Mouse (Mus musculus) gastrocnemius, postnatal 14 days (tissue): ENCODE results near the gene Elmod3. TPM values are rescaled to one million over a fixed set of nuclear protein-coding genes. Genes with fewer than 3 reads are reported as not detected.

ENCODE experiments used
- DNase-seq: peaks from one replicate; pipeline ENCODE4 v3.0.0; 2021; ENCODE audit warnings: mixed read lengths
- intact Hi-C: fragments of 180-260 bp; cut with DNase I; formaldehyde crosslinking; loops from one replicate; pipeline ENCODE4 v1.15.1; 2025; ENCODE audit warnings: low total_unique reads
- total RNA-seq, 2 experiments: library from RNA; stranded (reverse); gene quantifications; 2 replicates each; pipeline ENCODE4 v1.2.3; 2021

Gene Elmod3
- total RNA-seq, 2 experiments from 2014 or later, result 4.7 to 8.6 TPM

DNA sequence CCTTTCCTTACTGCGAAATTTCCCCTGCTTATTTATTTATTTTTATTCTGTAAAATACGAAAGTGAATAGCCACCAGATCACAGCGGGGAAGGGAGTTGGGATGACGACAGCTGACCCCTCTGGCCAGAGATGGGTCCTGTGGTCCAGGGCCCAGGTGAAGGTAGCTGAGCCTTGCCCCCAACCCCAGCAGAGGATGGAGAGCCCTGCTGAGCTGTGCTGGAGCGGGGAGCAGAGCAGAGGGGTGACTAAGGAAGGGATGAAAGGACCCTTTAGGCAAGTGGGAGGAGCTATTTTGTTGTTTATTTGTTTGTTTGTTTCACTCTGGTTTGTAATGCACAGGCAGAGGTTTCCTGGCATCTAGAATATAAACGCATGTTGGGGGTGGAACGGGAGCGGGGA lies 78.9 kb downstream of the Elmod3 start:
- no peak for DNase-seq
- intact Hi-C loops, result no loop called here

DNA sequence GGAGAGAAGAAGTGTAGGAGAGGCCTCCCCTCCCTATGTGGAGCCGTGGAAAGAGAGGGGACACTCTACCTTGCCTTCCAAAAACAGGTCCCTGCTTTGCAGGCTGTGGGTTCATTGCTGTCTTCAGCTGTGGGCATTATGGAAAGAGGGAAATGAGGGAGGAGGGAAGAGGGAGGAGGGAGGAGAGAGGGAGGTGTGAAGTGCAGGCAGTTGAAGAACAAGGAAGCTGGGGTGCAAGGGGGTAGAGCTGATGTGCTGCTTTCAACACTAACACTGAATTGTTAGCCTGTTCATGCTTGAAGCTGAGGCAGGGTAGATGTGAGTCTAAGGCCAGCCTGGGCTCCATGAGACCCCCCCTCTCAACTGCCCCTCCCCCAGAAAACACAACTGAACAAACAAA lies 79.4 kb downstream of the Elmod3 start:
- intact Hi-C loops, result no loop called here

More for the DNA sequence above, 79.4 kb downstream of the Elmod3 start:
- DNase-seq, result no peak

Other genes starting within 250 kb of the Elmod3 start
- 10 to 100 TPM in 1 of 2 experiments, 1 to 10 TPM in 1; 9.1 to 12.5 TPM for gene Tmem150a, start 243.0 kb downstream of the Elmod3 start, total RNA-seq
- 10 to 100 TPM; 31.2 to 31.7 TPM for gene Rnf181, start 231.5 kb downstream of the Elmod3 start, total RNA-seq
- gene Vamp5, start 217.9 kb downstream of the Elmod3 start, total RNA-seq, result 10 to 100 TPM; 60.9 to 79.6 TPM
- 10 to 100 TPM; 51.8 to 52.7 TPM for gene Vamp8, start 207.7 kb downstream of the Elmod3 start, total RNA-seq
- 10 to 100 TPM; 15.0 to 15.5 TPM for gene Ggcx, start 184.1 kb downstream of the Elmod3 start, total RNA-seq
- gene Mat2a, start 158.9 kb downstream of the Elmod3 start, total RNA-seq, result 100 to 1,000 TPM; 202 to 277 TPM
- under 1 TPM; 0.78 to 0.98 TPM for gene Sh2d6, start 76.7 kb downstream of the Elmod3 start, total RNA-seq
- gene Capg, start 54.0 kb downstream of the Elmod3 start, total RNA-seq, result 10 to 100 TPM; 11.5 to 15.4 TPM
- 10 to 100 TPM; 40.8 to 46.7 TPM for gene Retsat, start 62 bp upstream of the Elmod3 start, total RNA-seq
- 10 to 100 TPM; 21.6 to 21.7 TPM for gene Tgoln1, start 18.6 kb upstream of the Elmod3 start, total RNA-seq
- 10 to 100 TPM in 1 of 2 experiments, 1 to 10 TPM in 1; 9.6 to 10.4 TPM for gene Tcf7l1, start 190.8 kb upstream of the Elmod3 start, total RNA-seq